Mouse (Mus musculus) colon, adult 2 months (tissue): ENCODE data around the gene Ankrd52. TPM values are rescaled to one million over a fixed set of nuclear protein-coding genes. Genes with fewer than 3 reads are reported as not detected.

Experiments used
- polyA plus RNA-seq: library from polyadenylated mRNA; depleted of rRNA; stranded (reverse); fragments of >200 nt; gene quantifications from 2 replicates; pipeline ENCODE4 v1.2.3, GENCODE M21; 2012; rRNA removed

Ankrd52 gene
- 29.3 and 32.7 TPM in 2 replicates for polyA plus RNA-seq

DNA sequence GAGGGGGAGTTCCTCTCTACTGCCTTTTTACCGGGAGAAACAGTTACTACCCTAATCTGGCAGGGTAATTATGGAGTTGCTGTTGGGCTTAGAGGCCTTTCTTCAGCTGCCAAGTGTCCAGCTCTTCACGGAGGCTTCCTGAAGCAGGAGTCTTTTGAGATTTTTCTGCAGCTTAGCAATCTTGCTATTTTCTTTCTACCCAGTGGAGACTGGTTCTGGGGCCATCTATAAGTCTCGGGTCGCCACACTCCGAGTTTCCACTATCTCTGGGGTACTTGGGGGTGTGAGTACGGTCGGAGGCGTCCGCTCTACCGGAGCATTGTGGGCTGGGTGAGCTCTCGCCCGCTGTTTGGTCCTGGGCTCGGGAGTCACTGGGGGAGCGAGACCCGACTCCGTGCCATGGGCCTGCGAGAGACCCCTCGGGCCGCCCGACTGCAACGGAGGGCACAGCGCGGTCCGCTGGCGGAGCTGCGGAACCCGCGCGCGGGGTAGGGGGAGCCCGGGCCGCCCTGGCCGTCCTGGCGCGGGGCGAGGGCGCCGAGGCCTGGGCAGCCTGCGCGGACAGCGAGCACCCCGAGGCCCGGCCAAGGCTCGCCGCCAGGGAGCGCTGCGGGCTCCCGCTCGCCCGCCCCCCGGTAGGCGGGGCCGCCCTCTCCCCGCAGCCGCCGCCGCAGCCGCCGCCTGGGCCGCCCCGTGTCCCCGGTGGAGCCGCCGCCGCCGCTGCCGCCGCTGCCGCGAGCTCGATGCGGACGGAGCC lies at the start of gene Ankrd52:
Gene Ankrd52 (plus strand): TSS at position 661 of the 757 bp plus-strand sequence.

DNA sequence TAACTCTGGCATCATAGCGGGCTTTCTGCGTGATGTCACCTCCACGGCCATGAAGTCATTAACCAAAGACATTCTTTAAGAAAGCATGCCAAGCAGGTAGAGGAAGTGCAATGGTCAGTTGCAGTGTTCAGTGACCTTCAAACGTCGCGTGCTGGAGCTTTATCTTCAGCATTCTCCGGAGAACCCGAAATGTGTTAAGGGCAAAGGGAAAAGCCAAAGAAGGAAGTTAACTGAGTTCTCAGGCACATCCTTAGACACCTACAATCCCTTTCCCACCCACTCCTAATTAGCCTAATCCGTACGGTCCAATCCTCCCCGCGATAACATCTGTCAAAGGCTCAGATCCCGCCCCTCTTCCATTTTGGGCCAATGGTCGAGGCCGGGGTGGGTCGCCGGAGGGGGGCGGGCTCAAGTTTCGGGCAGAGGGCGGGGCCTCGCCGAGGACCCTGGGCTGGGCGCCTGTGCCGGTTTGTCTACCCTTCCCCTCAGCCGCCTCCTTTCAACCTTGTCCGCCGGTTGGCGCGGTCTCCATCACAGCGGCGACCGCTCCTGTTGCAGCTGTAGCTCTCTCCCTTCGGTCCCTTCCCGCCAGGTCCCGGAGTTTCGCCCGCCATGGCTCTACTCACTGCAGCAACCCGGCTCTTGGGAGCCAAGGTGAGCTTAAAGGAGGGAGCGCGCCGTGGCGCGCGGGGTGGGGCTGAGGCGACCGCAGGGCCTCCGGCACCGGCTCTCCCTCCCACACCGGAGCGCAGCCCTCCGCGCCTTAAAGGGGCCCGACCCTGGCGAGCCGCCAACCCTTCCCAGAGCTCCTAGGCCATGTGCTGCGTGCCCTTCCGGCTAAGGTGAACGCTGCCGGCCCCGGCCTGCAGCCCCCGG lies 39.4 kb upstream of the Ankrd52 start, which contains the start of gene Cs:
Gene Cs (plus strand): TSS at position 429 of the 876 bp plus-strand sequence.

DNA sequence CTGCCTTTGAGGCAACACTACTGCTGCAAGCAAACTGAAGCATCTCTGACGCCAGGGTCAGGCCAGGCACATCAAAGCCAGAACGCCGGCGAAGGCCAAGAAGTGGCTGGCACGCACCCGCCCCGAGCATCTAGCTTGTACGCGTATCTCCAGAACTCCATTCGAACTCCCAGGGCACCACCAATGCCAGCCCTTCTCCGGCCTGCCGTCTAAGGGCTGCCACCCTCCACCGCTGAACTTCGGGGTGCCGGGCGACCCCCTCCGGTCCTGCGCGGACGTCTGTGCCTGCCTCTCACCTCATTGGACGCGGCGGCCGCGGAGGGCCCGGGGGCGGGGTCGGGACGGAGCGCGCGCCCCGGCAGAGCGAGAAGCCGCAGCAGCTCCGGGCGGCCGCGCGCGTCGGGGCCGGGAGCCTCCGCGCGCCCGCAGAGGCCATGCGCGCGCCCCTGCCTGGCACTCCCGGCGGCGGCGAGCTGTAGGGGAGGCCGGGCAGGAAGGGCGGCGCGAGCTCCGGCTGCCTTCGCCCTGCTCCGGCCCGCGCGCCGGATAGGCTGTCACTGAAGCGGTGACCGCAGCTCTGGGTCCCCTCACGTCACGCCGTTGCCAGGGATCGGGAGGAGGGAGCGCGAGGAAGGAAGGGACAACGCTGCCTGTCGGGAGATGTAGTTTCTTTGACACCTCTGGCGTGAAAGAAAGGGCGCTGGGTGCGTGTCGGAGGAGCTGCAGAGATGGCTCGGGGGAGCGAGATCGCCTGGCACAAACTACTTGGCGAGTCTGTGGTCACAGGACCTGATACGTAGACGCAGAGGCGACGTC lies 8.3 kb upstream of the Ankrd52 start, which contains the start of gene Coq10a:
Gene Coq10a (minus strand): TSS at position 596 of the 816 bp plus-strand sequence.

DNA sequence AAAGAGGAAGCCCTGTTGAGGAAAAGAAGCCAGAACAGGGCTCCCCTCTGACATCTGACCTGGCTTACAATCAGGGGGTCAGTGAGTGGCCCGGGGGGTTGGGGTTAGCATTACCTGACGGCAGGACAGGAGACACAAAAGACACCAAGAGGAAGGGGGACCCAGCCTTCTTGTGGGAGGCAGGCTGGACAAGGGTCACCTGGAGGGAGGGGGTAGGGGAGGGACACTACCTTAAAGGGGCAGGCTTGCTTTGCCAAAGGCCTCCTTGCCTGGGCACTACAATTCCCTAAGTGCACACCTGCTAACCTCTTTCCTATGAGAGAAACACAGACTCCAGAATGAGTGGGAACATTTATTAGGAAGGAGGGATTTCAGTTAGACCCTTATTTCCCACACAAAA lies 24.1 kb downstream of the Ankrd52 start, which contains the start of gene Slc39a5:
Gene Slc39a5 (minus strand): TSS at position 174 of the 400 bp plus-strand sequence.

GRCm38 (mm10) chr10:128411211-128412054 lies 34.5 kb downstream of the Ankrd52 start, which contains the start of the genes Nabp2 and Rnf41:
Gene Nabp2 (minus strand): TSS chr10:128411492.
Gene Rnf41 (plus strand): TSS chr10:128411657.

Other genes with a start within 250 kb of the Ankrd52 start
- gene Rbms2, start 196.8 kb upstream of the Ankrd52 start, polyA plus RNA-seq = 53.3 and 58.5 TPM in 2 replicates
- 7.5 and 8.4 TPM in 2 replicates for gene Gls2, start 182.7 kb upstream of the Ankrd52 start, polyA plus RNA-seq
- gene Spryd4, start 165.3 kb upstream of the Ankrd52 start, polyA plus RNA-seq = 10.3 and 13.3 TPM in 2 replicates
- not detected in 2 replicates for gene Mip, start 151.3 kb upstream of the Ankrd52 start, polyA plus RNA-seq
- 2.1 and 3.0 TPM in 2 replicates for gene Timeless, start 145.1 kb upstream of the Ankrd52 start, polyA plus RNA-seq
- gene Apon, start 123.0 kb upstream of the Ankrd52 start, polyA plus RNA-seq = 0.12 TPM in 2 replicates
- gene Apof, start 108.4 kb upstream of the Ankrd52 start, polyA plus RNA-seq = 0.20 and 0.29 TPM in 2 replicates
- 20.7 and 21.5 TPM in 2 replicates for gene Stat2, start 106.6 kb upstream of the Ankrd52 start, polyA plus RNA-seq
- 0.24 and 0.28 TPM in 2 replicates for gene Il23a, start 78.4 kb upstream of the Ankrd52 start, polyA plus RNA-seq
- 19.3 and 23.6 TPM in 2 replicates for gene Pan2, start 73.8 kb upstream of the Ankrd52 start, polyA plus RNA-seq
- gene Cnpy2, start 54.7 kb upstream of the Ankrd52 start, polyA plus RNA-seq = 43.9 and 51.7 TPM in 2 replicates
- 277 and 300 TPM in 2 replicates for gene Cs, start 39.4 kb upstream of the Ankrd52 start, polyA plus RNA-seq
- gene Coq10a, start 8.1 kb upstream of the Ankrd52 start, polyA plus RNA-seq = 114 and 153 TPM in 2 replicates
- 138 and 172 TPM in 2 replicates for gene Slc39a5, start 24.1 kb downstream of the Ankrd52 start, polyA plus RNA-seq
- 27.4 and 27.5 TPM in 2 replicates for gene Nabp2, start 34.4 kb downstream of the Ankrd52 start, polyA plus RNA-seq
- gene Rnf41, start 34.5 kb downstream of the Ankrd52 start, polyA plus RNA-seq = 21.8 and 24.4 TPM in 2 replicates
- 77.1 and 80.9 TPM in 2 replicates for gene Smarcc2, start 82.1 kb downstream of the Ankrd52 start, polyA plus RNA-seq
- 1,151 and 1,354 TPM in 2 replicates for gene Myl6, start 117.0 kb downstream of the Ankrd52 start, polyA plus RNA-seq
- 1.6 and 2.1 TPM in 2 replicates for gene Myl6b, start 121.6 kb downstream of the Ankrd52 start, polyA plus RNA-seq
- 66.7 and 76.5 TPM in 2 replicates for gene Esyt1, start 148.8 kb downstream of the Ankrd52 start, polyA plus RNA-seq
- gene Zc3h10, start 170.7 kb downstream of the Ankrd52 start, polyA plus RNA-seq = 15.6 and 20.1 TPM in 2 replicates
- gene Rpl41, start 172.2 kb downstream of the Ankrd52 start, polyA plus RNA-seq = 2,287 and 3,176 TPM in 2 replicates
- gene Pa2g4, start 188.9 kb downstream of the Ankrd52 start, polyA plus RNA-seq = 11.8 and 15.3 TPM in 2 replicates
- 84.1 and 97.8 TPM in 2 replicates for gene Erbb3, start 212.5 kb downstream of the Ankrd52 start, polyA plus RNA-seq
- gene Rps26, start 249.6 kb downstream of the Ankrd52 start, polyA plus RNA-seq = 948 and 1,040 TPM in 2 replicates